18 mouse cellular contexts compared by ENCODE assay signal in genomic region chr3:105693327-105694080, GRCm38 (mm10). TPM values are rescaled to one million over a fixed set of nuclear protein-coding genes. Genes with fewer than 3 reads are reported as not detected.
DNase-seq lines count a peak whose midpoint lies in the region; TF ChIP-seq lines count a peak whose summit lies in the region.
"Had no signal": no experiment of that assay in that cellular context is flagged by ENCODE, and none has a peak within 500 bp of the region (broad histone marks: within the 10 kb centered on the region; RNA-seq: fewer than 3 reads in every experiment).

No protein-coding gene starts in this region.

- no peak for TF ChIP-seq POLR2A in kidney, adult 2 months (IDR thresholded peaks at IDR 0.05; ENCODE audit: low read depth, low read length)

- TF ChIP-seq CTCF in left cerebral cortex, adult 2 months (IDR thresholded peaks at IDR 0.05): no peak
- no peak for TF ChIP-seq CTCF in kidney, adult 2 months (conservative IDR thresholded peaks at IDR 0.05; ENCODE audit: insufficient read depth, insufficient read length, low read depth, low read length)

- no peak overlapping the region for H3K4me3 ChIP-seq in left cerebral cortex, adult 2 months
- no peak overlapping the region for H3K4me3 ChIP-seq in kidney, adult 2 months (ENCODE audit: insufficient read depth, low read depth, low read length)
- H3K4me3 ChIP-seq: embryonic facial prominence, embryonic 13.5 days; heart, embryonic 13.5 days; hindbrain, embryonic 12.5 days; lung, embryonic 15.5 days; megakaryocyte, embryonic 14.5 days had no signal

- no peaks in the 10 kb centered on the region for H3K4me1 ChIP-seq in kidney, adult 2 months (ENCODE audit: control insufficient read depth, insufficient read depth, low read length)

- no peaks in the 10 kb centered on the region for H3K36me3 ChIP-seq in kidney, adult 2 months (ENCODE audit: control insufficient read depth, insufficient read depth, low read length)
- H3K36me3 ChIP-seq: embryonic facial prominence, embryonic 13.5 days; heart, embryonic 13.5 days; hindbrain, embryonic 12.5 days; lung, embryonic 15.5 days had no signal

- intact Hi-C loops in left cerebral cortex, adult 2 months (cut with DNase I): loop anchor here (1.0 kb wide), 1 partner anchor 12 kb away; no protein-coding TSS in a partner anchor

- peak; percentile 66 for DNase-seq in layer of hippocampus, adult 11-12 months (ENCODE audit: low spot score)
- DNase-seq in layer of hippocampus, postnatal 25 days (ENCODE audit: extremely low spot score in 1 of 2, low spot score in 1 of 2): no peak
- peak; percentile 91 to 93 for DNase-seq in frontal cortex, adult 2 months (ENCODE audit: extremely low spot score in 1 of 2, low spot score in 1 of 2)
- DNase-seq in left cerebral cortex, adult 2 months (ENCODE audit: extremely low spot score in 1 of 2, low spot score in 2 of 2): peak; percentile 78 to 81
- DNase-seq in right cerebral cortex, postnatal 14 days: peak; percentile 53
- DNase-seq in kidney, adult 2 months: no peak
- no peak for DNase-seq in kidney, adult 18-20 months
- DNase-seq: adrenal gland, postnatal 14 days; cerebellum, postnatal 36 days; gastrocnemius, postnatal 10 days; kidney, postnatal 4 days; liver; thymus, postnatal 4 days had no signal

- H3K27me3 ChIP-seq in kidney, adult 2 months (replicated peaks; ENCODE audit: control insufficient read depth, insufficient read depth, low read length): no peaks in the 10 kb centered on the region

- 79% methylated on average over 14 of the region's 14 CpGs for WGBS in kidney, adult 2 months

- H3K27ac ChIP-seq in left cerebral cortex, adult 2 months: peak overlapping the region; percentile 92
- no peak overlapping the region for H3K27ac ChIP-seq in kidney, adult 2 months (ENCODE audit: insufficient read depth, low read depth, low read length)
- H3K27ac ChIP-seq: embryonic facial prominence, embryonic 13.5 days; heart, embryonic 13.5 days; lung, embryonic 15.5 days had no signal

RNA-seq across cellular contexts. Expression of gene Ddx20, which starts 6.1 kb away (rescaled TPM):
- total RNA-seq in layer of hippocampus, postnatal 25 days (2021): 10 to 100 TPM; 11.5 to 12.0 TPM
- 10.3 and 10.8 TPM in 2 replicates for polyA plus RNA-seq in frontal cortex, adult 2 months (2012; rRNA removed)
- total RNA-seq in left cerebral cortex, adult 2 months (2021): 10 to 100 TPM; 11.7 to 12.4 TPM
- polyA plus RNA-seq in kidney, adult 2 months (2012; rRNA removed): 6.5 and 9.1 TPM in 2 replicates

RNA-seq across cellular contexts. Expression of gene Inka2, which starts 10.9 kb away (rescaled TPM):
- total RNA-seq in layer of hippocampus, postnatal 25 days (2021): 10 to 100 TPM; 61.9 to 72.7 TPM
- polyA plus RNA-seq in frontal cortex, adult 2 months (2012; rRNA removed): 52.9 and 59.1 TPM in 2 replicates
- total RNA-seq in left cerebral cortex, adult 2 months (2021): 100 to 1,000 TPM; 115 to 118 TPM
- 0.61 and 0.64 TPM in 2 replicates for polyA plus RNA-seq in kidney, adult 2 months (2012; rRNA removed)

Comparison
In these comparisons a context has a peak if more than half of its experiments do, and no peak if none do; other contexts are left out.
1. DNase-seq: peak in layer of hippocampus, adult 11-12 months (single experiment), frontal cortex, adult 2 months (2 of 2), left cerebral cortex, adult 2 months (2 of 2) and right cerebral cortex, postnatal 14 days (single experiment); none in layer of hippocampus, postnatal 25 days (0 of 2), kidney, adult 2 months (single experiment) and kidney, adult 18-20 months (single experiment).